Mouse (Mus musculus): ENCODE data around the gene Hoxd11.

The Hoxd11 gene

DNA sequence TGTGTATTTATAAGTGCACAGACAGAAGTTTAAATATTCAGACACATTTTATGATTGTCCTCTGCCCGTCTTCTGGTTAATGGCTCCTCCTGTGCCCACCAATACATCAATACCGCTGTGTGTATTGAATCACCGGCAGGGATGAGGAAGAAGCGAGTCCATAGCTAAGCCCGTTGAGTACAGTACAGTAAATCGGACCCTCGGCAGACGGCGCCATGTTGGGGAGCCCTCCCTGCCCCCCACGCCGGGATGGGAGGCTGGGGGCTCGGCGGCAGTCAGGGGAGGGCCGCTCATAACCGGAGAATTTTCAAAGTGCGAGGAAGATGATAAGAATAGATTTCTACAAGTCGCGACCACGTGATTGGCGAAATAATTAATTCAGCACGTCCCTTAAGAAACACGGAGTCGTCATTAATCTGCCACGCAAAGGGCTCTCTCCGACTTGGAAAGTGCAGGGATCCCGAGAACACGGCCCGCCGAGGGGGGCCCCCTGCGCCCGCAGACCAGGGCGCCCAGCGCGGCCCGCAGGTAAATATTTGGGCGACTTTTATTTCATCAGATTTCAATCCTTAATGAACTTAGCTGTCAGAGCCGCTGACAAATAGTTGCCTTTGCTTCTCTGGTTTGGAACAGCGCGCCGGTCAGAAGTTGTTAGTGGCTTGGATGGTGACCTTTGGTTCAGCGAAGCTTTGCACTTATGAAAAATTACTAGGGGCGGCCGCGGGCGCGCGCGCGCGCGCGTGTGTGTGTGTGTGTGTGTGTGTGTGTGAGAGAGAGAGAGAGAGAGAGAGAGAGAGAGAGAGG, 53.4 kb downstream of the Hoxd11 start:
- DNase-seq = no peak

DNA sequence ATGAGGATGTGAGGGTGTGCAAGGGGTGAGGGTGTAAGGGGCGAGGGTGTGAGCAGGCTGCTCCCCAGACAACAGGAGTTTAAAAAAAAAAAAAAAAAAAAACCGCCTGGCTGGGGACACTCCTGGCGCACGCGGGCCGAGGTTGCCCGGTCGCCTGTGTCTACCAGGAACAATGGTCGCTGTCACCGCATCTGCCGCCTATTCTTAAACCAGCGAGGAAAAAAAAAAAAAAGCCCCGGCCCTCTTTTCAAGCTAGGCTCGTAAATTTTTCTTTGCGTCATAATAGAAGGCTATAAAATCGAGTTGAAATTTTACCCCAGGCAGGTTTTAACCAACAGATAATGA, 53.9 kb downstream of the Hoxd11 start:
- no peak for DNase-seq

DNA sequence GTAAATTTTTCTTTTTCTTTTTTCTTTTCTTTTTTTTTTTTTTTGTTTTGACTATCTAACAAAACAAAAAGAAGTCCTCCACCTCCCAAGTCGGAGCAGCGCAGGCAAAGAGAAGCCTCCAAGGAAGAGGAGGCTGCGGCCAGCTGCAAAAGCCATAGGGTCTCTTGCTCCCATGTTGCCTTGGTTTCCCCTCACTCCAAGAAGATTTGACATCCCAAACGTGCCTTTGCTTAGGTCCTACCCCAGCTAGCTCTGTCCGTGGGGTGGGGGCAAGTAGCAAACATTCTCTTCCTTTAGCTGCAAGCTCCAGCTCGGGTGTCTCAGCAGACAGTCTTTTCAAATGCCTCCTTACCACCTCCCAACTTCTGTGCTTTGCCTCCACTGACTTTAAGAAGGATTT, 54.4 kb downstream of the Hoxd11 start:
- DNase-seq = no peak

DNA sequence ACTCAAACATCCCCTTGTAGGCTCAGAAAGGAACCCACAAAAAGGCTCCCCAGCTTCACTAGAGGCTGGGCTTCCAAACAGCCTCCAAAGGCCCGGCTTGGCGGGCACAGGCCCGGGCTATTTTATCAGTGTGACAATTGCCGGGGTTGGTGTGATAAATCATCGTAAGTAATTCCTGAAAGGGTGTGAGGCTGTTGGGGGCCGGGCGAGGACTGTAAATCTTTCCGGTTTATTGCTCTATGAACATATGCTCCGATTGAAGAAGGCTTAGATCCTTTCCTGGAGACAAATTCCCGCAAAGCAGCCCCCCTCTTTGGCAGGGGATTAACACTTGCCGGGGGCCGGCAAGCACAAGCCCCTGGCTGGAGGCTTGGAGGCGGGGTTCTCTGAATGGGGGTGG, 55.1 kb downstream of the Hoxd11 start:
- DNase-seq = no peak

DNA sequence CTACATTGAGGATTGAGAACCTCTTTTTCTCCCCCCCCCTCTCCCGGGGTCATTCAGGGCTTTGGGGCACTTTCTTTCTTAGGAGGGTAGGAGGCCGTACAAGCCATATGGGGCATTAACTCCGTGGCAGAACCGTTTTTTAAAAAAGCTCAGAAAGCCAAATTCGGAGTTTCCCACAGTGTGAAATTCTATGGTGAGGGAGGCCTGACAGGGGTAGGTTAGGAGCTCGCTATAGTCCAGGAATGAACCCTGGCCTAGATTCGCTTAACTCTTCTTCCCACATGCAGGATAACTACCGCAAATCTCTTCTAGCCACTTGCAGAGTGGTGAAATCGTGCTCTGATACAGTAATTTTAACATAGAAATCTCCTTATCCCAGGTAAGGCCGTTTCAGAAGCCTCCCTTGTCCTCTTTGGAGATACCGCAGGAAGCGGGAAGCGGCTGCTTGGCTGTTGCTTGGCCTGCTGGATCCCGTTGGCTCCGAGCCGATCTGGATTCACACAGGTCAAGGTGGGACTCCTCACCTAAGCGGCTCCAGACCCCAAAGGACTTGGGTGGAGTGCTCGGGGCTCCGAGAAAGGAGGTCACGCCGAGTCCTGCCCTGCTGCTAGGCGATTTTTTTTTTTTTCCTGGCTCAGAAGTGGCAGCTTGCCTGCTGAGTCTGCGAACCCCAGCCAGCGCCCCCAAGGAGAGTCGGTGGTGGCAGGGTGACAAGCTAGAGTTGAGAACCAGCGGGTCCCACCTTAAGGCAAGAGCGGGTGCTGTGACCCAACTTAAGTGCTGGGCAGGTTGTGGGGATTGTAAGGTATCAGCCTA, 55.8 kb downstream of the Hoxd11 start:
- no peak for DNase-seq

DNA sequence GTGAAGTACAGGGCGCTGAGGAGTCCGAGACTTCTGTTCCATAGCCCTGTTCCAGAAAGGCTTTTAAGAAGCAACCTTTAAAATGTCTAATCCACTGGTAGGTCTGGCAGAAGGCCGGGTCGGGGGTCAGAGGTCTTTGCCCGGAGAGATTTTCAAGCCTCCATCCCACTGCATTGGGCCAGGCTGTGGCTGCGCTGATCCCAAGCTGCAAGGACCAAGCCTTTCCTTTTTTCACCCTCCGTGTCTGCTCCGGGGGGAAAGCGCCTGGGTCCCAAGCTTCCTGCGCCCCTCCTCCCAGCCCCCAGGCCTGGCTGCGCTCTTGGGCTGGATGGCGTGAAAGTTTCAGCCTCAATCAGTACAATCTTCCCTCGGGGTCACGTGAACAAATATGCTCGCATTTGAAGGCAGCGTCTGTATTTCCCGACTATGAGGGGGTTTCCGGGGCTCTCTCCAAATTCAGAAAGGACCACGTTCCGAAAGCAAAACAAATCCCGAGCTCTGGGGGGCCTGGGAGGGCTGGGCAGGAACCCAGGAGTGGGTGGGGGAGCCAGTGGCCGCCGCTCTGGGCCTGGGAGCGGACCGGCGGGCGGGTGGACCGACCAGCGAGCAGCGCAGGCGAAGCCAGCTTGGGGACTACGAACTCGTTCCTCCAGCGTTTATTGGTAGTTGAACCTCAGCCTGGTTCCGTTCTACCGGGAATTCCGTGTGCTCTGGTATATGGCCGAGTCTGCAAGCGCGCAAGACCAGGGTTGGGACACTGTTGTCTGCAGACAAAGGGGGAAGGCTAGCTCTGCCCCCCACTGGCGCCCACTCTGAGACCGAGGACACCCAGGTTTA, 56.7 kb downstream of the Hoxd11 start:
- no peak for DNase-seq
